Mouse (Mus musculus): ENCODE data around the gene Ube2o.
A peak's percentile ranks its signal among the peaks of the same experiment; 100 is the strongest.

Gene Ube2o

GRCm38 (mm10) chr11:116581376-116581814 is at the start of gene Ube2o:
TSS of gene Ube2o (minus strand) at chr11:116581447.
- peak; percentile 80 for DNase-seq (ENCODE audit: low read depth, low spot score)

- DNase-seq (ENCODE audit: low read depth, low spot score): no peak
These were observed 49.1 kb upstream of the Ube2o start for GRCm38 (mm10) chr11:116630171-116630965.

- no peak for DNase-seq (ENCODE audit: low read depth, low spot score)
These were observed 48.2 kb upstream of the Ube2o start for GRCm38 (mm10) chr11:116629472-116629871.

GRCm38 (mm10) chr11:116628712-116629111 is 47.5 kb upstream of the Ube2o start:
- DNase-seq (ENCODE audit: low read depth, low spot score): peak; percentile 90

- DNase-seq (ENCODE audit: low read depth, low spot score): no peak
These were observed 46.1 kb upstream of the Ube2o start for GRCm38 (mm10) chr11:116627072-116628020.

GRCm38 (mm10) chr11:116626299-116627071 is 45.2 kb upstream of the Ube2o start, which contains the start of gene Rhbdf2:
TSS of gene Rhbdf2 (minus strand) at chr11:116627019.
- no peak for DNase-seq (ENCODE audit: low read depth, low spot score)

- peak; percentile 91 for DNase-seq (ENCODE audit: low read depth, low spot score)
These were observed 44.1 kb upstream of the Ube2o start for GRCm38 (mm10) chr11:116625081-116626000.

- DNase-seq (ENCODE audit: low read depth, low spot score): peak; percentile 87
These were observed 43.0 kb upstream of the Ube2o start for GRCm38 (mm10) chr11:116624131-116624832.

GRCm38 (mm10) chr11:116623281-116624124 is 42.3 kb upstream of the Ube2o start:
- no peak for DNase-seq (ENCODE audit: low read depth, low spot score)

GRCm38 (mm10) chr11:116621258-116621704 is 40.0 kb upstream of the Ube2o start:
- no peak for DNase-seq (ENCODE audit: low read depth, low spot score)

- no peak for DNase-seq (ENCODE audit: low read depth, low spot score)
These were observed 39.5 kb upstream of the Ube2o start for GRCm38 (mm10) chr11:116620559-116621253.

- DNase-seq (ENCODE audit: low read depth, low spot score): no peak
These were observed 38.8 kb upstream of the Ube2o start for GRCm38 (mm10) chr11:116620073-116620472.

- DNase-seq (ENCODE audit: low read depth, low spot score): no peak
These were observed 38.3 kb upstream of the Ube2o start for GRCm38 (mm10) chr11:116619561-116619960.

GRCm38 (mm10) chr11:116619156-116619555 is 37.9 kb upstream of the Ube2o start:
- no peak for DNase-seq (ENCODE audit: low read depth, low spot score)

- no peak for DNase-seq (ENCODE audit: low read depth, low spot score)
These were observed 37.4 kb upstream of the Ube2o start for GRCm38 (mm10) chr11:116618666-116619065.

- no peak for DNase-seq (ENCODE audit: low read depth, low spot score)
These were observed 36.4 kb upstream of the Ube2o start for GRCm38 (mm10) chr11:116617641-116618040.

GRCm38 (mm10) chr11:116616438-116617118 is 35.3 kb upstream of the Ube2o start:
- no peak for DNase-seq (ENCODE audit: low read depth, low spot score)

Measured in WW6 (cell line).